Mouse (Mus musculus) T-helper 1 cell (primary cell): ENCODE measurements around the gene Clec4a2.
"Not testable (repeated sequence)": the region's sequence is repeated elsewhere in the genome, so short reads cannot be mapped to it uniquely, and the experiment has no call there.

ENCODE experiments used
- in situ Hi-C: fragments of 300-600 bp; cut with MboI, MseI; formaldehyde crosslinking; loops from one replicate; pipeline ENCODE4 v1.15.1; 2025; ENCODE audit warnings: high pct_unique_total_duplicates

Gene Clec4a2

GRCm38 (mm10) chr6:123106128-123106527 lies at the start of gene Clec4a2:
Clec4a2 (plus strand) TSS chr6:123106428.
- in situ Hi-C loops, result not testable (repeated sequence)

GRCm38 (mm10) chr6:123095125-123095843 lies 10.9 kb upstream of the Clec4a2 start:
- in situ Hi-C loops, result no loop called here

- in situ Hi-C loops, result no loop called here
Measured at GRCm38 (mm10) chr6:123123195-123123594, 17.0 kb downstream of the Clec4a2 start.

GRCm38 (mm10) chr6:123127173-123127572 lies 20.9 kb downstream of the Clec4a2 start:
- in situ Hi-C loops, result no loop called here

DNA sequence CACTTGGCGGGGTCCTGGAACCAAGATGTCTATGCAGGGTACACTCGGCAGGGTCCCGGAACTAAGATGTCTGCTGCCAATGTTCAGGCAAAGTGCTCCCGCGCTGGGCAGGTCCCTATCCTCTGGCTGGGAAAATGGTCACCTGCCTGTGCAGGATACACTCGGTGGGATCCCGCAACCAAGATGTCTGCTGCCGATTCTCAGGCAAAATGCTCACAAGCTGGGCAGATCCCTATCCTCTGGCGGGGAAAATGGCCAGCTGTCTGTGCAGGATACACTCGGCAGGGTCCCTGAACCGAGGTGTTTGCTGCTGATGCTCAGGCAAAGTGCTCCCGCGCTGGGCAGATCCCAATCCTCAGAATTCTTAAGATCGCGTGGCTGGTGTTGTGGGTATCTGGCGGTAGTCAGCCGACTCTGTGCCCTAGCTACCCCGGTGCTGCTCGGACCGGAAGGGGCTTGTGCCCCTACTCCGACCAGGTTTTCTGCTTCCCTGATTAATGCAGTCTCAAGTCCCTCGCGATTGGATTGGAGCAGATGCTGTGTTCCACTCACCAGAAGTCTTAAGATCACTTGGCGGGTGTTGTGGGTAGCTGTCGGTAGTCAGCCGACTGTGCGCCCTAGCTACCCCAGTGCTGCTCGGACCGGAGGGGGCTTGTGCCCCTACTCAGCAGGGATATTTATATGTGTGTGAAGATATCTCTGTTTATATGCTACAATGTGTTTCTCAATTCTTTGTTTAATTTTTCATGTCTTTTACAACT lies 31.7 kb downstream of the Clec4a2 start:
- in situ Hi-C loops, result not testable (repeated sequence)

- in situ Hi-C loops, result no loop called here
Measured at GRCm38 (mm10) chr6:123170106-123170505, 63.9 kb downstream of the Clec4a2 start.

GRCm38 (mm10) chr6:123171040-123171439 lies 64.8 kb downstream of the Clec4a2 start:
- in situ Hi-C loops, result no loop called here

DNA sequence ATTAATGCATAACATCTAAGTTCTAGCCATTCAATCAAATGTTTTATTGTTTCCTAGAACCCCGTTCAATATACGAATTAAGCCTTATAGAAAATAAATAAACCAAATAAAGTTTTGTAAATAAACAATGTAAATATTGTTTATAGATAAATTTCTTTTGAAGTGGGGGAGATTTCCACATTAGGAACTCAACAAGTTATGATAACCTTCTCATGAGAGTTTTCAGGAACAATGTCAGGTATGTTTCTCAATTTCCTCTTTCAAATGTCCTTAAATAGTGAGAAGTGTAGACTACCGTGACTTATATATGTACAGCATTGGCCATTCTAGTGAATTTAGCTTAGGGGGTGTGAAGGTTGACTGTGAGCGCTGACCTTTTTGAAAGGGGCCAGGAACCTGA lies 66.4 kb downstream of the Clec4a2 start, which contains the start of gene Clec4b2:
Gene Clec4b2 (plus strand): TSS at position 301 of the 400 bp plus-strand sequence.
- in situ Hi-C loops, result no loop called here

DNA sequence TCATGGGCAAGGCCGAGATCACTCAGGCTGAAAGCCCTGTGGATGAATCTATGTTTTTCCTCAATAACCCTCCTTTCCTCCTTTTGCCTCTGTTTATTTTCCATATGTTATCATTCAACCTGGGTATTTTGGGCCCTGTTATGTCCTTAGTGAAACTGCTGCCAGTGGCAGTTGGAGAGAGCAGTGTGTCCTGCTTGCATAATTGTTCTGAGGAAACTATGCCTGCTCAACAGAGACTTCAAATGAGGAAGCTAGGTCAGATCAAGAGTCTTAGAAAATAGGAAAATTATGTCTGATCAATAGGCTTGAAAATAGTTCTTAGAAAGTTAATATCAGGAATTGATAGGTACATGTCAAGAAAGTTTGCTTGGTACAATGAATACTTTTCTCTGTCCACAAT lies 69.3 kb downstream of the Clec4a2 start:
- in situ Hi-C loops, result no loop called here

GRCm38 (mm10) chr6:123184862-123185261 lies 78.6 kb downstream of the Clec4a2 start:
- in situ Hi-C loops, result not testable (repeated sequence)
